Mouse (Mus musculus) ovary, postnatal 14 days (tissue): ENCODE results near the gene Herc6.
A peak's percentile ranks its signal among the peaks of the same experiment; 100 is the strongest.
"Not testable (repeated sequence)": the region's sequence is repeated elsewhere in the genome, so short reads cannot be mapped to it uniquely, and the experiment has no call there.

Experiments
- DNase-seq: peaks from one replicate; pipeline ENCODE4 v3.0.0; 2022; ENCODE audit warnings: low spot score

Gene Herc6

GRCm38 (mm10) chr6:57580881-57581548, at the start of gene Herc6:
Herc6 (plus strand) TSS chr6:57581000.
- DNase-seq = peak; percentile 36

- DNase-seq = no peak
These were observed 49.8 kb upstream of the Herc6 start for GRCm38 (mm10) chr6:57531011-57531410.

- no peak for DNase-seq
These were observed 49.4 kb upstream of the Herc6 start for GRCm38 (mm10) chr6:57531441-57531840.

- DNase-seq = no peak
These were observed 48.8 kb upstream of the Herc6 start for GRCm38 (mm10) chr6:57532022-57532421.

GRCm38 (mm10) chr6:57533410-57533809, 47.4 kb upstream of the Herc6 start:
- DNase-seq = no peak

GRCm38 (mm10) chr6:57534231-57534610, 46.6 kb upstream of the Herc6 start:
- DNase-seq = peak; percentile 18

- peak; percentile 18 for DNase-seq
These were observed 46.1 kb upstream of the Herc6 start for GRCm38 (mm10) chr6:57534611-57535286.

- DNase-seq = peak; percentile 97
These were observed 45.3 kb upstream of the Herc6 start, which contains the start of gene Ppm1k for GRCm38 (mm10) chr6:57535386-57535936. Ppm1k (minus strand) TSS chr6:57535468.

- DNase-seq = no peak
These were observed 44.7 kb upstream of the Herc6 start for GRCm38 (mm10) chr6:57535971-57536669.

GRCm38 (mm10) chr6:57537887-57538286, 42.9 kb upstream of the Herc6 start:
- DNase-seq = no peak

- no peak for DNase-seq
These were observed 39.8 kb upstream of the Herc6 start for GRCm38 (mm10) chr6:57540950-57541498.

- DNase-seq = no peak
These were observed 39.0 kb upstream of the Herc6 start for GRCm38 (mm10) chr6:57541737-57542335.

GRCm38 (mm10) chr6:57543591-57543990, 37.2 kb upstream of the Herc6 start:
- not testable (repeated sequence) for DNase-seq

- no peak for DNase-seq
These were observed 35.9 kb upstream of the Herc6 start for GRCm38 (mm10) chr6:57544866-57545265.

- DNase-seq = no peak
These were observed 29.5 kb upstream of the Herc6 start for GRCm38 (mm10) chr6:57551211-57551796.

- DNase-seq = no peak
These were observed 22.9 kb upstream of the Herc6 start for GRCm38 (mm10) chr6:57557796-57558317.

GRCm38 (mm10) chr6:57563454-57563853, 17.3 kb upstream of the Herc6 start:
- DNase-seq = no peak

GRCm38 (mm10) chr6:57565452-57565851, 15.3 kb upstream of the Herc6 start:
- no peak for DNase-seq

GRCm38 (mm10) chr6:57567630-57568029, 13.2 kb upstream of the Herc6 start:
- no peak for DNase-seq

GRCm38 (mm10) chr6:57570170-57570974, 10.4 kb upstream of the Herc6 start:
- DNase-seq = peak; percentile 55
